Mouse (Mus musculus): ENCODE data around the gene Cox14.

GRCm38 (mm10) chr15:99754204-99754603 lies 28.8 kb downstream of the Cox14 start:
- TF ChIP-seq CTCF (IDR thresholded peaks at IDR 0.05): no peak
- TF ChIP-seq POLR2A (IDR thresholded peaks at IDR 0.05; ENCODE audit: insufficient read depth, low read depth, low read length): no peak
- TF ChIP-seq EP300 (IDR thresholded peaks at IDR 0.05; ENCODE audit: insufficient read depth, low read depth, low read length): no peak

All from heart, adult 2 months (tissue).